Mouse (Mus musculus) lung, adult 18-20 months (tissue): ENCODE results near the gene Pmpcb.

Source experiments
- DNase-seq, 2 experiments: peaks; one replicate each; pipeline ENCODE4 v3.0.0; 2022; ENCODE audit warnings: mixed read lengths in 2 of 2

Pmpcb gene

GRCm38 (mm10) chr5:21804837-21805236 lies 67.9 kb downstream of the Pmpcb start:
- no peak for DNase-seq
